In genomic region chr9:92473178-92473577, GRCm38 (mm10) we compare ENCODE assay signal across 20 mouse cellular contexts.
"Had no signal": no experiment of that assay in that cellular context is flagged by ENCODE, and none has a peak within 500 bp of the region (broad histone marks: within the 10 kb centered on the region; RNA-seq: fewer than 3 reads in every experiment).

No protein-coding gene starts in this region.

- H3K27me3 ChIP-seq: lung, embryonic 15.5 days; megakaryocyte, embryonic 14.5 days; midbrain, embryonic 13.5 days; midbrain, embryonic 15.5 days; neural tube, embryonic 12.5 days; stomach, embryonic 15.5 days had no signal

- H3K4me1 ChIP-seq: lung, embryonic 15.5 days; megakaryocyte, embryonic 14.5 days; midbrain, embryonic 13.5 days; midbrain, embryonic 15.5 days; neural tube, embryonic 12.5 days; stomach, embryonic 15.5 days had no signal

- H3K4me2 ChIP-seq: lung, embryonic 15.5 days; midbrain, embryonic 11.5 days; midbrain, embryonic 13.5 days; midbrain, embryonic 15.5 days; neural tube, embryonic 12.5 days; stomach, embryonic 15.5 days had no signal

- H3K27ac ChIP-seq: liver, embryonic 14.5 days; lung, embryonic 15.5 days; macrophage; midbrain, embryonic 13.5 days; midbrain, embryonic 15.5 days; neural tube, embryonic 12.5 days; stomach, embryonic 15.5 days; stomach, postnatal 0 days had no signal

- H3K9ac ChIP-seq: liver, embryonic 14.5 days; lung, embryonic 15.5 days; midbrain, embryonic 13.5 days; midbrain, embryonic 15.5 days; neural tube, embryonic 12.5 days; stomach, embryonic 15.5 days had no signal

- DNase-seq: lung, adult 2 months; lung, postnatal 14 days; lung, postnatal 36 days; right cerebral cortex, postnatal 14 days; right cerebral cortex, postnatal 4 days; spleen, adult 18-20 months; thymus, adult 2 months; thymus, postnatal 25 days; thymus, postnatal 4 days had no signal

- ATAC-seq: lung, postnatal 0 days; midbrain, embryonic 13.5 days; midbrain, embryonic 15.5 days had no signal

- H3K36me3 ChIP-seq: lung, embryonic 15.5 days; midbrain, embryonic 13.5 days; midbrain, embryonic 15.5 days; neural tube, embryonic 12.5 days; stomach, embryonic 15.5 days had no signal

- H3K9me3 ChIP-seq: lung, embryonic 15.5 days; megakaryocyte, embryonic 14.5 days; midbrain, embryonic 13.5 days; midbrain, embryonic 15.5 days; neural tube, embryonic 12.5 days; stomach, embryonic 15.5 days had no signal

- H3K4me3 ChIP-seq: lung, embryonic 15.5 days; megakaryocyte, embryonic 14.5 days; midbrain, embryonic 13.5 days; midbrain, embryonic 15.5 days; neural tube, embryonic 12.5 days; stomach, embryonic 15.5 days had no signal
